Mouse (Mus musculus): Measurements from ENCODE around the gene Pnrc1. TPM values are rescaled to one million over a fixed set of nuclear protein-coding genes. Genes with fewer than 3 reads are reported as not detected.
"Not testable (repeated sequence)": the region's sequence is repeated elsewhere in the genome, so short reads cannot be mapped to it uniquely, and the experiment has no call there.

Gene Pnrc1
- 53.9 and 54.9 TPM in 2 replicates for polyA plus RNA-seq (2012; rRNA removed)

- peak in 1 of 2 experiments; percentile 54 for DNase-seq (ENCODE audit: extremely low spot score in 1 of 2, low spot score in 1 of 2)
Measured at GRCm38 (mm10) chr4:33290002-33290401, at the start of gene Pnrc1. Gene Pnrc1, minus strand, starts transcription at chr4:33290163.

GRCm38 (mm10) chr4:33337999-33338398, 48.0 kb upstream of the Pnrc1 start:
- DNase-seq (ENCODE audit: extremely low spot score in 1 of 2, low spot score in 1 of 2): peak in 1 of 2 experiments; percentile 8

GRCm38 (mm10) chr4:33332956-33333455, 43.0 kb upstream of the Pnrc1 start:
- DNase-seq (ENCODE audit: extremely low spot score in 1 of 2, low spot score in 1 of 2): no peak

GRCm38 (mm10) chr4:33331147-33331546, 41.2 kb upstream of the Pnrc1 start:
- DNase-seq (ENCODE audit: extremely low spot score in 1 of 2, low spot score in 1 of 2): no peak

- no peak for DNase-seq (ENCODE audit: extremely low spot score in 1 of 2, low spot score in 1 of 2)
Measured at GRCm38 (mm10) chr4:33315840-33316239, 25.9 kb upstream of the Pnrc1 start.

- not testable (repeated sequence) for DNase-seq (ENCODE audit: extremely low spot score in 1 of 2, low spot score in 1 of 2)
Measured at GRCm38 (mm10) chr4:33314150-33314549, 24.2 kb upstream of the Pnrc1 start.

- DNase-seq (ENCODE audit: extremely low spot score in 1 of 2, low spot score in 1 of 2): no peak
Measured at GRCm38 (mm10) chr4:33310840-33311437, 21.0 kb upstream of the Pnrc1 start.

GRCm38 (mm10) chr4:33309764-33310757, 20.1 kb upstream of the Pnrc1 start, which contains the start of gene Rngtt:
Gene Rngtt, plus strand, starts transcription at chr4:33310311.
- DNase-seq (ENCODE audit: extremely low spot score in 1 of 2, low spot score in 1 of 2): peak; percentile 91 to 96

GRCm38 (mm10) chr4:33307146-33307545, 17.2 kb upstream of the Pnrc1 start:
- DNase-seq (ENCODE audit: extremely low spot score in 1 of 2, low spot score in 1 of 2): no peak

GRCm38 (mm10) chr4:33303057-33303456, 13.1 kb upstream of the Pnrc1 start:
- DNase-seq (ENCODE audit: extremely low spot score in 1 of 2, low spot score in 1 of 2): no peak

GRCm38 (mm10) chr4:33300891-33301665, 11.1 kb upstream of the Pnrc1 start:
- DNase-seq (ENCODE audit: extremely low spot score in 1 of 2, low spot score in 1 of 2): not testable (repeated sequence)

GRCm38 (mm10) chr4:33292409-33293370, 2.7 kb upstream of the Pnrc1 start:
- DNase-seq (ENCODE audit: extremely low spot score in 1 of 2, low spot score in 1 of 2): peak in 1 of 2 experiments; percentile 80

GRCm38 (mm10) chr4:33290878-33291277, 915 bp upstream of the Pnrc1 start:
- no peak for DNase-seq (ENCODE audit: extremely low spot score in 1 of 2, low spot score in 1 of 2)

- no peak for DNase-seq (ENCODE audit: extremely low spot score in 1 of 2, low spot score in 1 of 2)
Measured at GRCm38 (mm10) chr4:33289106-33289650, 785 bp downstream of the Pnrc1 start.

- no peak for DNase-seq (ENCODE audit: extremely low spot score in 1 of 2, low spot score in 1 of 2)
Measured at GRCm38 (mm10) chr4:33285448-33285847, 4.5 kb downstream of the Pnrc1 start.

- no peak for DNase-seq (ENCODE audit: extremely low spot score in 1 of 2, low spot score in 1 of 2)
Measured at GRCm38 (mm10) chr4:33284083-33284880, 5.7 kb downstream of the Pnrc1 start.

- DNase-seq (ENCODE audit: extremely low spot score in 1 of 2, low spot score in 1 of 2): no peak
Measured at GRCm38 (mm10) chr4:33281891-33282685, 7.9 kb downstream of the Pnrc1 start.
